Mouse (Mus musculus) testis, adult 2 months (tissue): ENCODE results near the gene Rpl9-ps6. TPM values are rescaled to one million over a fixed set of nuclear protein-coding genes. Genes with fewer than 3 reads are reported as not detected.

Experiments used
- H3K27ac ChIP-seq: fragments of 200-500 bp; 2 replicates; pipeline ENCODE4 v1.5.1; 2012; ENCODE audit warnings: low read depth, low read length; ENCODE audit not compliant: control insufficient read depth, insufficient read depth
- H3K27me3 ChIP-seq: fragments of 200-500 bp; 2 replicates; pipeline ENCODE4 v1.6.1; 2012; ENCODE audit warnings: mild to moderate bottlenecking, low read length, moderate library complexity; ENCODE audit not compliant: control insufficient read depth, insufficient read depth
- H3K36me3 ChIP-seq: fragments of 200-500 bp; 2 replicates; pipeline ENCODE4 v1.6.1; 2012; ENCODE audit warnings: mild to moderate bottlenecking, low read length; ENCODE audit not compliant: control insufficient read depth, insufficient read depth
- H3K4me1 ChIP-seq: fragments of 200-500 bp; 2 replicates; pipeline ENCODE4 v1.6.1; 2012; ENCODE audit warnings: low read length; ENCODE audit not compliant: control insufficient read depth, insufficient read depth
- H3K4me3 ChIP-seq: fragments of 200-500 bp; 2 replicates; pipeline ENCODE4 v1.5.1; 2012; ENCODE audit warnings: low read depth, mild to moderate bottlenecking, low read length, moderate library complexity, mixed read lengths; ENCODE audit not compliant: control insufficient read depth
- CTCF ChIP-seq: fragments of 200-500 bp; IDR thresholded peaks from 2 replicates; pipeline ENCODE4 v1.5.1; 2012; ENCODE audit warnings: low read depth, mild to moderate bottlenecking, inconsistent platforms, low read length, moderate library complexity; ENCODE audit not compliant: control insufficient read depth, insufficient read depth, insufficient replicate concordance
- POLR2A ChIP-seq: fragments of 200-500 bp; IDR thresholded peaks from 2 replicates; pipeline ENCODE4 v1.6.1; 2012; ENCODE audit warnings: low read depth, mild to moderate bottlenecking, inconsistent platforms, low read length, moderate library complexity; ENCODE audit not compliant: control insufficient read depth
- polyA plus RNA-seq: library from polyadenylated mRNA; depleted of rRNA; stranded (reverse); fragments of >200 nt; gene quantifications from 2 replicates; pipeline ENCODE4 v1.2.3, GENCODE M21; 2012

The Rpl9-ps6 gene
- polyA plus RNA-seq, 1 experiment, result 4.6 TPM

DNA sequence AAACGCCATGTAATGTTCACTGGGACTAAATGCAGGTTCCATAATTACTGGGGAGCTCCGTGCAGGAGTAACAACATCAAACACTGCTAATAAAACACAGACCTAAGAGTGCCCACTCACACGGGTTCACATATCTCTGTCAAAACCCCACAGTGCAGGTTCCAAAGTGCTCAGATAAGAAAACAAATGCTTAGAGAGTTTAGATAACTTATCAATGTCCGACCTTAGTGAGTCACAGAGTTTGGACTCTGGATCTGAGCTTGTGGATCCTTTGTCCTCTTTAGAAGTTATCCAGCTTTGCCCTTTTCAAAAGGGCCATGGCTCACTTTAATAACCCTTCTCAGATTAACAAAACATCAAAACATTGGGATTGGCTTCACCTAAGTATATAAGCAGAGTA is 15.1 kb upstream of the Rpl9-ps6 start:
- Histone ChIP-seq H3K27ac (no peak overlapping the region), H3K36me3 (no peaks in the 10 kb centered on the region), H3K4me1 (peaks cover 1% of the 10 kb centered on the region; the same call in 1 of the 2 replicates), H3K27me3 (no peaks in the 10 kb centered on the region), H3K4me3 (no peak overlapping the region)
- no peak for TF ChIP-seq CTCF
- TF ChIP-seq POLR2A, result no peak

- TF ChIP-seq CTCF, result no peak
- no peak for TF ChIP-seq POLR2A
- H3K27me3 ChIP-seq, result no peaks in the 10 kb centered on the region
- no peak overlapping the region for H3K27ac ChIP-seq
- no peak overlapping the region for H3K4me3 ChIP-seq
- no peaks in the 10 kb centered on the region for H3K36me3 ChIP-seq
- no peaks in the 10 kb centered on the region for H3K4me1 ChIP-seq
Measured at GRCm38 (mm10) chr19:32480791-32481442, 14.5 kb upstream of the Rpl9-ps6 start.

DNA sequence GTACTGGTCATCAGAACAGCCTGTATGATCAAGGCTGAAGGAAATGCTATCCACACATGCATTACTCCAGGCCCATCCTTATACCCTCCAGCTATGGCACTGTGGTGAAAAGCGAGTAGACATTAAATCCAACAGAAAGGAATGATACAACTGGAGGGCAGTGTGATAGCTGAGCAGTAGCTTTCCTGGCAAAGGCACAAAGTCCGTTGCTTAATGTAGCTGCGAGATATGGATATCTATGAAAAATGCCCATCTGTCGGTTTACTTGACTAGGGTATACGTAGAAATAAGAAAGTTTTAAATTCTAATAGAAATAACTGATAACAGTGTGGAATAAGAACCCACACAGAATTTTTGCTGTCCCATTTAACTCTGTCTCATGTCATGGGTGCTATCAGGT is 13.9 kb upstream of the Rpl9-ps6 start:
- Histone ChIP-seq H3K36me3 (no peaks in the 10 kb centered on the region), H3K4me1 (no peaks in the 10 kb centered on the region), H3K4me3 (no peak overlapping the region), H3K27ac (no peak overlapping the region), H3K27me3 (no peaks in the 10 kb centered on the region)
- TF ChIP-seq CTCF, result no peak
- no peak for TF ChIP-seq POLR2A

DNA sequence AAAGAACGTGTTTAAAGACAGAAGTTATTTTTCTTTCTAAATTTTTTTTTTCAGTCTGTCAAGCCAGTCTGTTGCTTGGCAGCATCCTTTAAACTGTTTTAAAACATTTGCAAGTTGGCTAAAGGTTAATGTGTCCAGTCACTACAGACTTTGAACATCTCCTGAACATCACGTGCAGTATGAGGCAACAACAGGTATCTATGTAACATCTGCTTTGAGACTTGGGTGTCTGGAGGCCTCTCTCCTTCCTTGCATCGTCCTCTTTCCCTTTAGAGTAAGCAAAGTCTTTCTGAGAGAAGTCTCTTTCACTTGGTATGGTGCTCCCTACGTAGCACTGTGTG is 10.3 kb upstream of the Rpl9-ps6 start:
- TF ChIP-seq CTCF, result no peak
- TF ChIP-seq POLR2A, result no peak
- no peaks in the 10 kb centered on the region for H3K36me3 ChIP-seq
- no peaks in the 10 kb centered on the region for H3K4me1 ChIP-seq
- no peaks in the 10 kb centered on the region for H3K27me3 ChIP-seq
- H3K27ac ChIP-seq, result no peak overlapping the region
- H3K4me3 ChIP-seq, result no peak overlapping the region

DNA sequence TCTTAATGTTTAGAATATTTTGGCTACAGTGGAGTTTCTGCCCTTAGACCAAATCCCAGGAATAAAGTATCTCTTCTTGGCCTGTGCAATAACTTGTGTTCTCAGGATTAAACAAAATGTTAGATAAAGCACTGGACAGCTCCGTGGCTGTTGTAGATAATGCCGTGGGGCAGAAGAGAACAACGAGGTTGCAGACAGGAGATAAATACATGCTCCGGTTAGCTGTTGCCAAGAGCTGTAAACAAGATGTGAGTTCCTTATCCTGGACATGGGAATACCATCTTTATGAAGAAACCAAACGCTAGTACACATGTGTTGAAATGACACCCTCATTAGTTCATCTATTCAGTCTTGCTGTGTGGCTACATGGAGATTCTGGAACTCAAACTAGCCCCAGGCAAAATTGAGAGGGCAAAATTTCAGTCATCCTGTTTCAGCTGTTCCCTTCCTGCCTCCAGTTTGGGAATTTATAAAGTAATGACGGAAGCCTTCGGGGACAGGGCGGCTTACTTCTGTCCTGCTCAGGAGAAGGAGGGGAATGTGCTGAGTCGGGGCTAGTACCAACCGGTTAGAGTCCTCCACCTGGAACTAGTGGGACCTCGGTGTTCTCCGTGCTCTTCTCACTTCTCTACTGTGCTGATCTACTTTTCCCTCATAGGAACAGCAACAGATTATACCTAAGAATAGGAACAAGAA is 9.8 kb upstream of the Rpl9-ps6 start:
- H3K36me3 ChIP-seq, result no peaks in the 10 kb centered on the region
- H3K4me3 ChIP-seq, result no peak overlapping the region
- no peaks in the 10 kb centered on the region for H3K4me1 ChIP-seq
- H3K27me3 ChIP-seq, result no peaks in the 10 kb centered on the region
- TF ChIP-seq POLR2A (no peak), CTCF (no peak)
- no peak overlapping the region for H3K27ac ChIP-seq

DNA sequence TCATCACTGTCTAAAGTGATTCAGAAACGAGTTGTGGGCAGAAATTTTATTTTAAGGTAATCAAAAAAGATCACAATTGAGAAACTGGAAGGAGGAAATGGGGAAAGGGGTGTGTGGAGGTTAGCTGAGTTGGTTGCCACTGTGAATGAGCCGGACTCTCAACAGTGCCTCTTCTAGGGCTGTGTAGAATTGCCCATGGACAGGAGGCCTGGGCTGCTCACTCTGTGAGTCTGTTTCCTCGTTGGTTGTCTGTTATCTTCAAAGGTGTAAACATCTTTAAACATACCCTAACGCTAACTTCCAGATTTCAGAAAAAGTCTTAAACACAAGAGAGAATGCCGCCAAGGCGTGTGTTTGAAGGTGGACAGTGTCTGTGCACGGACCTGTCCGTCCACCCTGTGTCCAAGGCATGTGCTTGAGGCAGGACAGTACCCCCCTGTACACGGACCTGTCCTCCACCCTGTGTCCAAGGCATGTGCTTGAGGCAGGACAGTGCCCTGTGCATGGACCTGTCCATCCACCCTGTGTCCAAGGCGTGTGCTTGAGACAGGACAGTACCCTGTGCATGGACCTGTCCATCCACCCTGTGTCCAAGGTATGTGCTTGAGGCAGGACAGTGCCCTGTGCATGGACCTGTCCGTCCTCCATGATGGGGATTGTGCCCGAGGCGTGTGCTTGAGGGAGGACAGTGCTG is 4.3 kb upstream of the Rpl9-ps6 start:
- Histone ChIP-seq H3K36me3 (no peaks in the 10 kb centered on the region), H3K27ac (no peak overlapping the region), H3K4me3 (no peak overlapping the region), H3K4me1 (no peaks in the 10 kb centered on the region), H3K27me3 (no peaks in the 10 kb centered on the region)
- TF ChIP-seq POLR2A, result no peak
- no peak for TF ChIP-seq CTCF

DNA sequence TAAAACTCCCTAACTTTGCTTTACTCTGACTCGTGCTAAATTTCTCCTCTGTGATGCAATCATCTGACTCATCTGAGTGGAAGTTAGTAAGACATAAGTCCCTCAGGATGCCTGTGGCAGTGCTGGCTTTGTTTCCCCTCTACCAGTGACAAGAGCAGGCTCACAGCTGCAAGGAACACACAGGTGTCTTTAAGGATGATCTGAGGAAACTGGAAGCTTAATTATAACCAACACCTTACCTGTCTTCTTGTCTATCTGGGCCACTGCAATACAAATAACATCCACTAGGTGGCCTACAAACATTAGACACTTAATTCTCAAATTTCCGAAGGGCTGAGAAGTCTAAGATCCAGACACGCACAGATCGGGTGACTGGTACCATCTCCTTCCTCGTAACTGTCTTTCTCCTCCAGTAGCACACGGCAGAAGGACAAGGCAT is 3.7 kb upstream of the Rpl9-ps6 start:
- H3K27me3 ChIP-seq, result no peaks in the 10 kb centered on the region
- no peak overlapping the region for H3K4me3 ChIP-seq
- H3K4me1 ChIP-seq, result no peaks in the 10 kb centered on the region
- no peak overlapping the region for H3K27ac ChIP-seq
- H3K36me3 ChIP-seq, result no peaks in the 10 kb centered on the region
- TF ChIP-seq CTCF (no peak), POLR2A (no peak)
